Mouse (Mus musculus) hindbrain, embryonic 11.5 days (tissue): Measurements from ENCODE around the gene Slc2a13. TPM values are rescaled to one million over a fixed set of nuclear protein-coding genes. Genes with fewer than 3 reads are reported as not detected.
A peak's percentile ranks its signal among the peaks of the same experiment; 100 is the strongest.

Source experiments
- ATAC-seq: fragments of 200-750 bp; cut with Nextera tagmentation; 2 replicates; pipeline ENCODE4 v1.8.0; 2017; ENCODE audit warnings: mild to moderate bottlenecking, moderate TSS enrichment, moderate library complexity; ENCODE audit not compliant: low FRiP score
- DNase-seq: peaks from one replicate; pipeline ENCODE4 v3.0.0-alpha.2; 2015; ENCODE audit warnings: low spot score
- H3K27ac ChIP-seq: fragments of 300-500 bp; sonication (generic); 2 replicates; pipeline ENCODE4 v1.5.1; 2014; ENCODE audit warnings: mild to moderate bottlenecking, low read depth, low read length
- H3K27me3 ChIP-seq: fragments of 300-500 bp; sonication (generic); 2 replicates; pipeline ENCODE4 v1.6.1; 2014; ENCODE audit warnings: mild to moderate bottlenecking, low read length, moderate library complexity, mixed read lengths; ENCODE audit not compliant: control insufficient read depth, insufficient read depth
- H3K36me3 ChIP-seq: fragments of 300-500 bp; sonication (generic); 2 replicates; pipeline ENCODE4 v1.6.1; 2014; ENCODE audit warnings: mild to moderate bottlenecking, low read length, moderate library complexity, mixed read lengths; ENCODE audit not compliant: control insufficient read depth, insufficient read depth
- H3K4me1 ChIP-seq: fragments of 300-500 bp; sonication (generic); replicated peaks from 2 replicates; pipeline ENCODE4 v1.6.1; 2014; ENCODE audit warnings: low read length, mixed read lengths; ENCODE audit not compliant: control insufficient read depth, insufficient read depth
- H3K4me2 ChIP-seq: fragments of 300-500 bp; sonication (generic); replicated peaks from 2 replicates; pipeline ENCODE4 v1.6.1; 2014; ENCODE audit warnings: mild to moderate bottlenecking, low read depth, low read length
- H3K4me3 ChIP-seq: fragments of 300-500 bp; sonication (generic); 2 replicates; pipeline ENCODE4 v1.5.1; 2014; ENCODE audit warnings: low read depth, low read length
- H3K9ac ChIP-seq: fragments of 300-500 bp; sonication (generic); 2 replicates; pipeline ENCODE4 v1.6.1; 2014; ENCODE audit warnings: low read depth, low read length
- H3K9me3 ChIP-seq: fragments of 300-500 bp; sonication (generic); 2 replicates; pipeline ENCODE4 v1.6.1; 2016; ENCODE audit warnings: low read length; ENCODE audit not compliant: control insufficient read depth
- WGBS: fragments of 180-500 bp; shearing (Covaris S2); extraction: QIAGEN DNeasy Blood & Tissue Kit; methylation state at CpG from one replicate; pipeline ENCODE4 v1.1.7; 2014; 5-methylcytosine and 5-hydroxymethylcytosine counted together
- polyA plus RNA-seq: library from polyadenylated mRNA; unstranded; fragments of >200 nt; fragmentation: Nextera tagmentation; extraction: Ambion mirVana; gene quantifications from 2 replicates; pipeline ENCODE4 v1.2.1, GENCODE M21; 2014

The Slc2a13 gene
- polyA plus RNA-seq, 1 experiment from 2014 or later: 1.5 TPM

DNA sequence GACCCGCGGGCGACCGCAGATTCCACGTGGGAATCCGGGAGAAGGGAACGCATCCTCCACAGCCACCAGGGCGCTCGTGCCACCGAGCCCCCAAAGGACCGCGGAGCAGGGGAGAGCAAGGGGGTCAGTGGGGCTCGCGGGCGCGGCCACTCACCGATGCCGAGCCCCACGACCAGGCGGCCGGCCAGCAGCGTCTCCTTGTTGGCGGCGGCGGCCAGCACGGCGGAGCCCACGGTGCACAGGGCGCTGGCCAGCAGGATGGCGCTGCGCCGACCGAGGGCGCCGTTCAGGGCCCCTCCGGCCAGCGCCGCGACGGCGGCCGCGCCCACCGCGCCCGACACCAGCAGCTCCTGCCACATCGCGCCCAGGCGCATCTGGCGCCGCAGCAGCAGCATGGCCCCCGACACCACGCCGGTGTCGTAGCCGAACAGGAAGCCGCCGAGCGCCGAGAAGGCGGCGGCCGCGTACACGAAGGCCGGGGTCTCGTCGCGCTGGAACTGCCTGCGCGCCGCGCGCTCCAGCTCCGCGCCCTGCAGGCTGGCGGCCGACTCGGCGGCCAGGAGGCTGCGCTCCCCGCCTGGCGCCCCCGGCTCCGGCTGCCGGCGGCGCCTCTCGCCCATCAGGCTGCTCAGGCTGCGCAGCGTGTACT, 516 bp downstream of the Slc2a13 start:
- Histone ChIP-seq H3K27me3 (peaks cover 2% of the 10 kb centered on the region), H3K4me3 (peak overlapping the region; percentile 58), H3K27ac (peak overlapping the region; percentile 60; the same call in 1 of the 2 replicates), H3K4me1 (peaks cover 4% of the 10 kb centered on the region; the same call in 1 of the 2 replicates), H3K9me3 (no peaks in the 10 kb centered on the region), H3K4me2 (peak overlapping the region; percentile 95), H3K9ac (peak overlapping the region; percentile 70), H3K36me3 (no peaks in the 10 kb centered on the region)
- peak; percentile 94 for ATAC-seq
- no peak for DNase-seq
- WGBS: under 1% methylated on average over 66 of the region's 91 CpGs

DNA sequence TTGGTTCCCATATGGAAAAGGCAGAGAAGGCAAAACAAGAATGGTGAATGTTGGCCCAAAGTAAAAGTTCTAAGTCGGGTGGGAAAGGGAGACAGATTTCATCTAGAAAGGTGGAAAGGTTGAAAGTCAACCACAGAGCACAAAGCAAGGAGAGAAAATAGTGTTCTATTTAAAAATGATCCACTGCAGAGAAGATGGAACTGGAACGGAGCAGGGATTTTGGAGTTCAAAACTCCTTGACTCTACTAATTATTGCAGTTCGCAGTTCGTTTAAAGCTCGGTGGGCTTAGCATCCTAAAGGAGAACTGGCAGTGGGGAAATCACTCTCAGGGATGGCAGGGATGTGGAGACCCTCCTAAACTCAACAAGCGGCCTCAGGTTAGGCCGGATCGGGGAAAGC, 1.1 kb downstream of the Slc2a13 start:
- Histone ChIP-seq H3K27ac (no peak overlapping the region), H3K9me3 (no peaks in the 10 kb centered on the region), H3K36me3 (no peaks in the 10 kb centered on the region), H3K4me2 (peak overlapping the region; percentile 95), H3K27me3 (peaks cover 2% of the 10 kb centered on the region), H3K4me3 (peak overlapping the region; percentile 58), H3K4me1 (peaks cover 4% of the 10 kb centered on the region; the same call in 1 of the 2 replicates), H3K9ac (peak overlapping the region; percentile 70)
- DNase-seq (no peak), ATAC-seq (no peak)
- 8% methylated on average over 8 of the region's 8 CpGs for WGBS

DNA sequence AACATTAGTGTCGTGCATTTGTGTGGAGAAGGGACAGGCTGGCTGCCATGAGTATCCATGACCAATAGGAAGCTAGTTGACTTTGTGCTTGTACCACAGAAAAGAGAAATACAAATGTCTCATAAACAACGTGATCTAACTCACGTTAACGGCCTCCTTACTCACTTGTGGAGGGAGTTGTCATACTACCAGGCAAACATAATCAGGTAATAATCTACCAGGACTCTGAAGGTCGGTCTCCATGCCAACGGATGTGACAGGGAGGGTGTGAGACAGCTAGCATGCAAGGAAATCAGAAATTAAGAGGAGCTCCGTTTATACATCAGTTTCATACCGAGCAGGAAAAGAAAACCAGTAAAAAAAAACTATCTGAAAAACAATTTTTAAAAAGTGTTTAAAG, 6.3 kb downstream of the Slc2a13 start:
- no peaks in the 10 kb centered on the region for H3K4me1 ChIP-seq
- H3K9ac ChIP-seq: no peak overlapping the region
- H3K36me3 ChIP-seq: no peaks in the 10 kb centered on the region
- WGBS: 85% methylated on average over 8 of the region's 8 CpGs
- no peak overlapping the region for H3K27ac ChIP-seq
- no peak for DNase-seq
- peaks cover 2% of the 10 kb centered on the region; the same call in 1 of the 2 replicates for H3K27me3 ChIP-seq
- no peaks in the 10 kb centered on the region for H3K9me3 ChIP-seq
- ATAC-seq: no peak
- no peak overlapping the region for H3K4me3 ChIP-seq
- H3K4me2 ChIP-seq: no peak overlapping the region

DNA sequence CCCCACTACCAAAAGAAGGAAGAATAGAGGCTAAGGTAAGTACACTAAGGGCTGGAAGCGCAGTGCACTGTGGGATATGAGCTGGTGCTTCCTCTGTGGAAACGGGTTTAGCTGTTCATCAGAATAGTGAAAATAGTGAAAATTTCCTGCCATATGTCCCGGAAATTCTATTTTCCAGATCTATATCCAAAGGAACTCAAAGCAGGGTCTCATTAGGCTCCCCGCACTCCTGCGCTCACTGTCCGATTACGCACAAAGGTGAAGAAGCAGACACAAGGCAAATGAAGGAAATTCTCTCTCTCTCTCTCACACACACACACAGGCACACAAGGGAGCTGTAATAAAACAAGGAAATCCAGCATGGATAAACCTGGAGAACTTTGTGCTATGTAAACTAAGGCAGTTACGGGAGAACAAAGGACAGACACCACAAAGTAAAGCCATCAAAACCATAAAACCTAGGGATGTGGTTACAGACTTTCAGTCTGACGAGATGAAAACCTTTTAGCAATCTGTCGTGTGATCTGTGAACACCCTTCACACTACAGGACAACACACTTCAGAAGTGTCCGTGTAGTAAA, 7.9 kb downstream of the Slc2a13 start:
- no peaks in the 10 kb centered on the region for H3K36me3 ChIP-seq
- H3K27me3 ChIP-seq: no peaks in the 10 kb centered on the region
- DNase-seq: no peak
- H3K4me2 ChIP-seq: no peak overlapping the region
- WGBS: 94% methylated on average over 11 of the region's 11 CpGs
- H3K9me3 ChIP-seq: no peaks in the 10 kb centered on the region
- no peak overlapping the region for H3K27ac ChIP-seq
- H3K4me3 ChIP-seq: no peak overlapping the region
- no peaks in the 10 kb centered on the region for H3K4me1 ChIP-seq
- H3K9ac ChIP-seq: no peak overlapping the region
- ATAC-seq: no peak

DNA sequence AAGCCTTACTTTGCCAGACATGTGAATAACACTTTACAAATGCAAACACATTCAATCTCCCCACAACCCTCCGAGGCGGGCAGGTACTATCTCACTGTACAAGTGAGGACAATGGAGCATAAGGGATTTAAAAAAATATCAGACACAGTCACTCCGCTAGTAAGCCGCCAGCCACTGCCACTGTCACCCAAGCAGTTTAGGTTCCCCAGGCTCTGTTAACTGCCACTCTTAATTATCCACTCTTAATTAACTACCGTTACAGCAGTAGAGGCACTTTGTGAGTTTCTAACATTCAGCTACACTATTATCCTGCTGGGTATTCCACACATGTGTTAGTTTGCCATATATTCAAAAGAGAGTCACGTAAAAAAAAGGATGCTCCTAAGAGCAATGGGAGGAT, 11.3 kb downstream of the Slc2a13 start:
- Histone ChIP-seq H3K4me1 (no peaks in the 10 kb centered on the region), H3K27me3 (no peaks in the 10 kb centered on the region), H3K36me3 (no peaks in the 10 kb centered on the region), H3K9me3 (no peaks in the 10 kb centered on the region), H3K4me2 (no peak overlapping the region), H3K27ac (no peak overlapping the region), H3K9ac (no peak overlapping the region), H3K4me3 (no peak overlapping the region)
- ATAC-seq (no peak), DNase-seq (no peak)
- WGBS: 88% methylated on average over 6 of the region's 6 CpGs

DNA sequence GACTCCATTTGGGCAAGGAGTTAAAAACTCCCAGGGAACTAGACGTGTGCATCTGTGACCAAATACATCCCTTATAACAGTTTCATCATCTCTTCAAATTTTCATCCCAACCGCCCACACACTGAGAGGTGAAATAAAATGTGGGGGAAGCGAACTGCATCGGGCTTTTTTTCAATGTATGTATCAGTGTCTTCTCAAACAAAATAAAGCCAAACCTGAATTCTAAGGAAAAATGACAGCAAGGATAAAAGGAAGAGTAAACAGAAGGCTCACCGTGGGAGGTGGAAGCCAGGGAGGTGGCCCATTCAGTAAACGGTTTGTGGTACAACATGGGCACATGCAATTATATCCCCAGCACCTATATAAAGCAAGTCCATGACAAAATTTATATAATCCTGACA, 17.7 kb downstream of the Slc2a13 start:
- H3K36me3 ChIP-seq: no peaks in the 10 kb centered on the region
- DNase-seq (no peak), ATAC-seq (no peak)
- no peaks in the 10 kb centered on the region for H3K9me3 ChIP-seq
- no peaks in the 10 kb centered on the region for H3K27me3 ChIP-seq
- whole genome bisulfite sequencing: 86% methylated on average over 6 of the region's 6 CpGs
- H3K4me3 ChIP-seq: no peak overlapping the region
- no peak overlapping the region for H3K9ac ChIP-seq
- no peak overlapping the region for H3K27ac ChIP-seq
- H3K4me1 ChIP-seq: no peaks in the 10 kb centered on the region
- no peak overlapping the region for H3K4me2 ChIP-seq

DNA sequence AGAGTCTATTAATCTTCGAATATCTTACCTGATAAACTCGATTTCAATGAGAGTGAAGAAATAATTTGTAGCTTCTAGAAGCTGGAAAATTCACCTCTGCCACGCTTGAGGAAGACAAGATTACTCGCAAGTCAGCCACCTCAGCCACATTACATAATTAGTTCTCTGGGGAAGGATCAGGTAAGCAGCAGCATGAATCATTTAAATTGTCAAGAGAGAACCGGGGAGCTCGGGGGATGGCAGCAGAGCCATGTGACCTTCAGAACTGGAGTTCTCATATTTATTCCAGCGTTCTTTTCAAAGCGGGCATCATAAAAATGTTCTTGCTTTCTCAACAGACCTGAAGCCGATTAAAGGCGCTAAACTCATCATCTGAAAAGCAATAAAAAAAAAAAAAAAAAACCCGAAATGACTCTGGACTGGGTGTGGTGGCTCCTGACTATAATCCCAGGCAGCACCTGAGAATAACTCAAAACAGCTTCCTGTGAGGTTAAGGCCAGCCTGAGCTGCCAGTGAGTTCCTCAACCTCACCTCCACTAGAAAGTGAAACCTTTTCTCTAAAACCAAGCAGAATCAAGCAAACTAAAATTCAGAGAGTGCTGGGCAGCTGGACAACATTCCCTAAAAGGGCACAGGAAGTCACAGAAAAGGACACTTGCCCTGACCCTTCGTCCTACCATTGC, 24.3 kb downstream of the Slc2a13 start:
- ATAC-seq (no peak), DNase-seq (no peak)
- Histone ChIP-seq H3K9me3 (no peaks in the 10 kb centered on the region), H3K27me3 (no peaks in the 10 kb centered on the region), H3K4me3 (no peak overlapping the region), H3K9ac (no peak overlapping the region), H3K36me3 (no peaks in the 10 kb centered on the region), H3K27ac (no peak overlapping the region), H3K4me2 (no peak overlapping the region), H3K4me1 (no peaks in the 10 kb centered on the region)
- WGBS: 79% methylated on average over 12 of the region's 12 CpGs

DNA sequence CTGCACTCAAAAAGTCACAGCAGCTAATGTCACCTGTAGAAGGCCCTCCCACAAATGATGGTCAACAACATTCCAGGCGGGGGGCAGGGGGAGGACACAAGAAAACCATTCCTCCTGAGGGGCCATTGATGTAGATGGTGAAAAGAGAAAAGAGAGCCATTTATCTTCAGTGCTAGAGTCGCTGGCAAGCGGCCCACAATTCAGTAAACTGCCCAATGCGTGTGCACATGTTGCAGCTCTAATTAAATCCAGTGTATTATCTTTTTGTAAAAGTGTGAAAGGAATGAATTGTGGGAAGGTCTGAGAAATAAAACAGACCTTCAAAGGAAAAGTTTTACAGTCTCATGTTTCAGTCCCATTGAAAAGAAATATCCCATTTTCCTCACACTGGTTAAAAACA, 28.5 kb downstream of the Slc2a13 start:
- no peak for ATAC-seq
- Histone ChIP-seq H3K36me3 (no peaks in the 10 kb centered on the region), H3K4me2 (no peak overlapping the region), H3K4me3 (no peak overlapping the region), H3K4me1 (no peaks in the 10 kb centered on the region), H3K9ac (no peak overlapping the region), H3K27me3 (no peaks in the 10 kb centered on the region), H3K9me3 (no peaks in the 10 kb centered on the region), H3K27ac (no peak overlapping the region)
- WGBS: 62% methylated on average over 4 of the region's 4 CpGs
- DNase-seq: no peak

DNA sequence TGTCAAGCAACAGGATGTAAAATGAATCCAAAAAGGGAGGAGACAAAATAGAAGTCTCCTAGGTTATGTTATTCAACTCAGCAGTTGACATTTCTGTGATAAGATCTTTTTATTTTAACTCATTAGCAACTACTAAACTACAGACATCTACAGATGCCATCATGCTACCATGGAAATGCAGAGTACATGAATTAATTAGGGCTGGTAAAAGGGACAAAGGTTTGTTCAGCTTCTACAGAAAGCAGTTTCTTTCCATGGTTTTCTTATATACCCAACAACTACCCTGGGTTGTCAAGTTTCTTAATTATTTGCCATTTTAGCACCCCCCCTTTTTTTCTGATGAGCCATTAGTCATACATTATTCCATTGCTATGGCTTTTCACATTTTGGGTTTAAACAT, 34.6 kb downstream of the Slc2a13 start:
- Histone ChIP-seq H3K9me3 (no peaks in the 10 kb centered on the region), H3K4me2 (no peak overlapping the region)

More for the DNA sequence above, 34.6 kb downstream of the Slc2a13 start:
- H3K36me3 ChIP-seq: no peaks in the 10 kb centered on the region
- DNase-seq (no peak), ATAC-seq (no peak)
- H3K27me3 ChIP-seq: no peaks in the 10 kb centered on the region
- H3K4me3 ChIP-seq: no peak overlapping the region
- no peaks in the 10 kb centered on the region for H3K4me1 ChIP-seq
- no peak overlapping the region for H3K27ac ChIP-seq
- H3K9ac ChIP-seq: no peak overlapping the region
